Mouse (Mus musculus): ENCODE measurements around the gene Olfr544. TPM values are rescaled to one million over a fixed set of nuclear protein-coding genes. Genes with fewer than 3 reads are reported as not detected.

The Olfr544 gene
- 0.15 and 0.20 TPM in 2 replicates for polyA plus RNA-seq (2016; fragmentation: Nextera tagmentation; extraction: Ambion mirVana)

- WGBS: 58% methylated on average over 1 of the region's 1 CpGs
- Histone ChIP-seq H3K4me2 (replicated peaks) (no peak within 1 kb of the TSS), H3K27ac (no peak within 1 kb of the TSS), H3K9ac (no peak within 1 kb of the TSS), H3K4me3 (no peak within 1 kb of the TSS), H3K4me1 (no peaks in the 10 kb centered on the region), H3K36me3 (no peaks in the 10 kb centered on the region), H3K27me3 (no peaks in the 10 kb centered on the region), H3K9me3 (replicated peaks) (no peaks in the 10 kb centered on the region)
- no peak for ATAC-seq (ENCODE audit: low FRiP score)
These were observed at the start of gene Olfr544 for GRCm38 (mm10) chr7:102488161-102488560. Gene Olfr544, minus strand, starts transcription at chr7:102488313.

GRCm38 (mm10) chr7:102534449-102534848, 46.3 kb upstream of the Olfr544 start, which contains the start of gene Olfr547:
Gene Olfr547, plus strand, starts transcription at chr7:102534749.
- 84% methylated on average over 1 of the region's 1 CpGs for WGBS
- no peak for ATAC-seq (ENCODE audit: low FRiP score)
- no peak within 1 kb of the TSS for H3K9ac ChIP-seq
- no peak within 1 kb of the TSS for H3K27ac ChIP-seq
- no peaks in the 10 kb centered on the region for H3K9me3 ChIP-seq (replicated peaks)
- H3K4me1 ChIP-seq: no peaks in the 10 kb centered on the region
- no peak within 1 kb of the TSS for H3K4me2 ChIP-seq (replicated peaks)
- no peak within 1 kb of the TSS for H3K4me3 ChIP-seq
- no peaks in the 10 kb centered on the region for H3K36me3 ChIP-seq
- no peaks in the 10 kb centered on the region for H3K27me3 ChIP-seq

- H3K36me3 ChIP-seq: no peaks in the 10 kb centered on the region
- no peaks in the 10 kb centered on the region for H3K9me3 ChIP-seq (replicated peaks)
- WGBS: 81% methylated on average over 1 of the region's 1 CpGs
- no peak overlapping the region for H3K27ac ChIP-seq
- H3K4me1 ChIP-seq: no peaks in the 10 kb centered on the region
- H3K27me3 ChIP-seq: no peaks in the 10 kb centered on the region
- no peak overlapping the region for H3K9ac ChIP-seq
- no peak overlapping the region for H3K4me2 ChIP-seq (replicated peaks)
- H3K4me3 ChIP-seq: no peak overlapping the region
- no peak for ATAC-seq (ENCODE audit: low FRiP score)
These were observed 40.9 kb upstream of the Olfr544 start for GRCm38 (mm10) chr7:102529052-102529451.

- no peak overlapping the region for H3K4me3 ChIP-seq
- H3K4me2 ChIP-seq (replicated peaks): no peak overlapping the region
- no peaks in the 10 kb centered on the region for H3K36me3 ChIP-seq
- H3K27ac ChIP-seq: no peak overlapping the region
- peaks cover 3% of the 10 kb centered on the region; the same call in 1 of the 2 replicates for H3K4me1 ChIP-seq
- ATAC-seq (ENCODE audit: low FRiP score): no peak
- H3K9me3 ChIP-seq (replicated peaks): no peaks in the 10 kb centered on the region
- H3K27me3 ChIP-seq: peaks cover 10% of the 10 kb centered on the region
- no peak overlapping the region for H3K9ac ChIP-seq
- 84% methylated on average over 2 of the region's 2 CpGs for WGBS
These were observed 28.9 kb upstream of the Olfr544 start for GRCm38 (mm10) chr7:102517051-102517335.

- Histone ChIP-seq H3K9ac (no peak overlapping the region), H3K9me3 (replicated peaks) (no peaks in the 10 kb centered on the region), H3K4me1 (peaks cover 3% of the 10 kb centered on the region; the same call in 1 of the 2 replicates), H3K4me3 (no peak overlapping the region), H3K27me3 (peaks cover 10% of the 10 kb centered on the region), H3K27ac (no peak overlapping the region), H3K4me2 (replicated peaks) (no peak overlapping the region), H3K36me3 (no peaks in the 10 kb centered on the region)
- no peak for ATAC-seq (ENCODE audit: low FRiP score)
- 77% methylated on average over 10 of the region's 10 CpGs for WGBS
These were observed 28.3 kb upstream of the Olfr544 start for GRCm38 (mm10) chr7:102516261-102517050.

- no peak for ATAC-seq (ENCODE audit: low FRiP score)
- 69% methylated on average over 4 of the region's 4 CpGs for WGBS
- H3K27ac ChIP-seq: no peak overlapping the region
- H3K4me2 ChIP-seq (replicated peaks): no peak overlapping the region
- H3K4me1 ChIP-seq: peaks cover 3% of the 10 kb centered on the region; the same call in 1 of the 2 replicates
- no peaks in the 10 kb centered on the region for H3K36me3 ChIP-seq
- H3K4me3 ChIP-seq: no peak overlapping the region
- H3K9ac ChIP-seq: no peak overlapping the region
- peaks cover 10% of the 10 kb centered on the region for H3K27me3 ChIP-seq
- H3K9me3 ChIP-seq (replicated peaks): no peaks in the 10 kb centered on the region
These were observed 26.0 kb upstream of the Olfr544 start for GRCm38 (mm10) chr7:102514144-102514543.

- H3K4me1 ChIP-seq: peaks cover 3% of the 10 kb centered on the region; the same call in 1 of the 2 replicates
- WGBS: under 1% methylated on average over 54 of the region's 54 CpGs
- H3K9ac ChIP-seq: peak overlapping the region; percentile 73
- H3K36me3 ChIP-seq: no peaks in the 10 kb centered on the region
- no peak overlapping the region for H3K27ac ChIP-seq
- peak; percentile 96 for ATAC-seq (ENCODE audit: low FRiP score)
- H3K27me3 ChIP-seq: peaks cover 10% of the 10 kb centered on the region
- H3K4me2 ChIP-seq (replicated peaks): peak overlapping the region; percentile 89
- no peaks in the 10 kb centered on the region for H3K9me3 ChIP-seq (replicated peaks)
- H3K4me3 ChIP-seq: peak overlapping the region; percentile 46
These were observed 24.8 kb upstream of the Olfr544 start for GRCm38 (mm10) chr7:102512814-102513435.

- Histone ChIP-seq H3K9me3 (replicated peaks) (no peaks in the 10 kb centered on the region), H3K36me3 (no peaks in the 10 kb centered on the region), H3K27ac (no peak overlapping the region), H3K4me1 (peaks cover 3% of the 10 kb centered on the region; the same call in 1 of the 2 replicates), H3K4me2 (replicated peaks) (no peak overlapping the region), H3K9ac (no peak overlapping the region), H3K4me3 (no peak overlapping the region), H3K27me3 (peaks cover 10% of the 10 kb centered on the region)
- 85% methylated on average over 10 of the region's 10 CpGs for WGBS
- no peak for ATAC-seq (ENCODE audit: low FRiP score)
These were observed 23.8 kb upstream of the Olfr544 start for GRCm38 (mm10) chr7:102511927-102512326.

- ATAC-seq (ENCODE audit: low FRiP score): no peak
These were observed 21.6 kb upstream of the Olfr544 start for GRCm38 (mm10) chr7:102509726-102510125.

GRCm38 (mm10) chr7:102508666-102509065, 20.6 kb upstream of the Olfr544 start:
- Histone ChIP-seq H3K27me3 (peaks cover 2% of the 10 kb centered on the region), H3K4me3 (no peak overlapping the region), H3K4me1 (peaks cover 3% of the 10 kb centered on the region; the same call in 1 of the 2 replicates), H3K27ac (no peak overlapping the region), H3K36me3 (no peaks in the 10 kb centered on the region), H3K9ac (no peak overlapping the region), H3K9me3 (replicated peaks) (no peaks in the 10 kb centered on the region), H3K4me2 (replicated peaks) (no peak overlapping the region)
- ATAC-seq (ENCODE audit: low FRiP score): no peak
- 90% methylated on average over 6 of the region's 6 CpGs for WGBS

More at GRCm38 (mm10) chr7:102509726-102510125, 21.6 kb upstream of the Olfr544 start:
- Histone ChIP-seq H3K4me3 (no peak overlapping the region), H3K4me1 (peaks cover 3% of the 10 kb centered on the region; the same call in 1 of the 2 replicates), H3K27ac (no peak overlapping the region), H3K4me2 (replicated peaks) (no peak overlapping the region), H3K27me3 (peaks cover 10% of the 10 kb centered on the region), H3K9ac (no peak overlapping the region), H3K9me3 (replicated peaks) (no peaks in the 10 kb centered on the region), H3K36me3 (no peaks in the 10 kb centered on the region)
- 75% methylated on average over 7 of the region's 7 CpGs for WGBS

- no peaks in the 10 kb centered on the region for H3K9me3 ChIP-seq (replicated peaks)
- no peak overlapping the region for H3K9ac ChIP-seq
- H3K27ac ChIP-seq: no peak overlapping the region
- WGBS: 90% methylated on average over 9 of the region's 9 CpGs
- H3K36me3 ChIP-seq: no peaks in the 10 kb centered on the region
- H3K27me3 ChIP-seq: no peaks in the 10 kb centered on the region; the same call in 1 of the 2 replicates
- H3K4me2 ChIP-seq (replicated peaks): no peak overlapping the region
- no peak overlapping the region for H3K4me3 ChIP-seq
- no peak for ATAC-seq (ENCODE audit: low FRiP score)
- H3K4me1 ChIP-seq: peaks cover 3% of the 10 kb centered on the region; the same call in 1 of the 2 replicates
These were observed 20.0 kb upstream of the Olfr544 start for GRCm38 (mm10) chr7:102508066-102508465.

GRCm38 (mm10) chr7:102506848-102507247, 18.7 kb upstream of the Olfr544 start:
- H3K27ac ChIP-seq: no peak overlapping the region
- no peaks in the 10 kb centered on the region; the same call in 1 of the 2 replicates for H3K27me3 ChIP-seq
- ATAC-seq (ENCODE audit: low FRiP score): peak; percentile 76
- WGBS: 44% methylated on average over 3 of the region's 3 CpGs
- H3K4me1 ChIP-seq: no peaks in the 10 kb centered on the region
- H3K9me3 ChIP-seq (replicated peaks): no peaks in the 10 kb centered on the region
- H3K4me3 ChIP-seq: no peak overlapping the region
- H3K4me2 ChIP-seq (replicated peaks): no peak overlapping the region
- no peaks in the 10 kb centered on the region for H3K36me3 ChIP-seq
- H3K9ac ChIP-seq: no peak overlapping the region
